Mouse (Mus musculus) adrenal gland, adult 10 weeks (tissue): Measurements from ENCODE around the gene Fgf18. TPM values are rescaled to one million over a fixed set of nuclear protein-coding genes. Genes with fewer than 3 reads are reported as not detected.

Experiments
- polyA plus RNA-seq: library from polyadenylated mRNA; stranded (reverse); fragments of 350-450 nt; fragmentation: Illumina TruSeq; extraction: RNeasy Lipid Tissue Mini Kit (QIAGEN cat#74804); gene quantifications from one replicate; pipeline ENCODE4 v1.2.3, GENCODE M21; 2014; ENCODE audit warnings: low read depth, low replicate concordance

Gene Fgf18
- 0.64 TPM for polyA plus RNA-seq

GRCm38 (mm10) chr11:33147171-33147571, at the start of gene Fgf18:
TSS of gene Fgf18 (minus strand) at chr11:33147400.

DNA sequence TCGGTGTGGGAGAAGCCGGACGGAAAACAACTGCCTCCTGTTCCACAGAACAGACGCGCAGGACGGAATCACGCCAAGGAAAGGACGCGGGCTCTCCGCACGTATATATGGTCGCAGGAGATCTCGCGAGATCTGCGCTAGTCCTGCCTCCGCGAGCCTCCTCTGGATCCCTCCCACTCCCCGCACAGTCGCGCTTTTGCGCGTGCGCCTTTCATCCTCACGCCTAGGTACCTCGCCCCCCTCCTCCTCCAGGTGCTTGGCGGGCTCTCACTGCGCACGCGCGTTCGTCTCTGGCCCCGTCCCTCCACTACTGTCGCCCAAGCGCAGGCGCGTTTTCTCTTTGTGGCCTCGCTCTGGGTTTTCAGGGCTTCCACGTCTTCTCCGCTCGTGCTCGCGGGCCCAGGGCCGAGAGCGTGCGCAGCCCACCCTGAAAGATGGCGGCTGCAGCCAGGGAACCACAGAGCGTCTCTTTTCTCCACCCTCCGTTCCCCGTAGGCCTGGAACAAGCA, 15.9 kb upstream of the Fgf18 start, which contains the start of gene Npm1:
Npm1 (minus strand) TSS at position 209 of the 509 bp plus-strand sequence.

Other genes starting within 250 kb of the Fgf18 start
- gene Npm1, start 15.8 kb upstream of the Fgf18 start, polyA plus RNA-seq: 1,253 TPM
- not detected for gene Tlx3, start 56.2 kb upstream of the Fgf18 start, polyA plus RNA-seq
- not detected for gene Gm12117, start 129.3 kb upstream of the Fgf18 start, polyA plus RNA-seq